Mouse (Mus musculus): ENCODE data around the gene Phf1. TPM values are rescaled to one million over a fixed set of nuclear protein-coding genes. Genes with fewer than 3 reads are reported as not detected.
"Not testable (repeated sequence)": the region's sequence is repeated elsewhere in the genome, so short reads cannot be mapped to it uniquely, and the experiment has no call there.

Gene Phf1
- polyA plus RNA-seq, 1 experiment: 101 TPM

DNA sequence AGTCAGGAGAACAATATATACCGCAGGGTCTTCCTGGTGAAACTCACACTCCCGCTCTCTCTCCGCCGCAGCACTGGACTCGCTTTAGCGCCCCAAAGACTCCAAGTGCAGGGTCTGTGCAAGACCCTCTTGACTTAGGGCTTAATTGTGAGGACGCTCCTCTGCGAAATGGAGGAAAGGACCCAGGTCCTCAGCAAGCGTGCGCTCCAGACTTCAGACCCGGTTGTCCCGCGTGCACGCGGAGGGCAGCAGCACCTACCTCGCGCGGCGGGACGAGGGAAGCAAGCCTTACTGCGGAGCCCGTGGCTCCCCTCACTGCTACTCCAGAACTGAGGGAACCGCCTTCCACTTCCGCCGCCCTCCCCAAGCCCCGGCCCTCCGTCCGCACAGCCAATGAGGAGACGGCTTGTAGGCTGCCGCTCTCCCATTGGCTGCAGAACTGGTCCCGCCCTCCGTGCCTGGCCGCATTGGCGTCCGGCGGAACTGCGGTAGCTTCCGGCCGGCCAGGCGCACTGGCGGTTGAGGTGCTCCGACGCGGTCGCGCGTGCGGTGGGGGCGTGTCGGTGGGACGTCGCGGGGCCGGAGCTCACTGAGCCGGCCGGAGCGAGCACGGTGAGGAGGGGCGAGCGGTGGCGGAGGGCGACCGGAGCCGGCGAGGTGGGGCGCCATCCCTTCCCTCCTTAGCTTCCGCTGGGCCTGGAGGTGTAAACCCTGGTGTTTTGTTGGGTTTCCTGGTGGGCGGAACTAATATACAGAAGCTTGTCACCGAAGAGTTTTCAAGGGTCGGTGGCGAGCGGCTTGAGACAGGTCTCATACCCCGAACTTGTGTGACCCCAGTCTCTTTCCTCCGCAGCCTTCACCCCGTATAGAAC lies 40.1 kb downstream of the Phf1 start, which contains the start of gene Zbtb9:
TSS of gene Zbtb9 (plus strand) at position 465 of the 872 bp plus-strand sequence.
- WGBS: under 1% methylated on average over 75 of the region's 75 CpGs
- DNase-seq: peak; percentile 95
- Histone ChIP-seq H3K4me1 (ENCODE audit: control insufficient read depth, insufficient read depth, low read length) (peaks cover 3% of the 10 kb centered on the region), H3K4me3 (replicated peaks; ENCODE audit: extremely low read depth, low read depth, low read length) (peak within 1 kb of the TSS; percentile 99)
- peak; percentile 98 for TF ChIP-seq POLR2A (IDR thresholded peaks at IDR 0.05; ENCODE audit: borderline replicate concordance, extremely low read depth, low read depth, low read length)
- no peak for TF ChIP-seq CTCF (IDR thresholded peaks at IDR 0.05; ENCODE audit: insufficient read depth, low read length)

- no peak overlapping the region for H3K4me3 ChIP-seq (replicated peaks; ENCODE audit: extremely low read depth, low read depth, low read length)
- peaks cover 3% of the 10 kb centered on the region for H3K4me1 ChIP-seq (ENCODE audit: control insufficient read depth, insufficient read depth, low read length)
- 90% methylated on average over 15 of the region's 15 CpGs for WGBS
- TF ChIP-seq POLR2A (IDR thresholded peaks at IDR 0.05; ENCODE audit: borderline replicate concordance, extremely low read depth, low read depth, low read length): no peak
- no peak for TF ChIP-seq CTCF (IDR thresholded peaks at IDR 0.05; ENCODE audit: insufficient read depth, low read length)
- DNase-seq: no peak
Observed at GRCm38 (mm10) chr17:26974547-26974946, 41.7 kb downstream of the Phf1 start.

GRCm38 (mm10) chr17:26975415-26975814 lies 42.6 kb downstream of the Phf1 start:
- DNase-seq: no peak
- no peak for TF ChIP-seq CTCF (IDR thresholded peaks at IDR 0.05; ENCODE audit: insufficient read depth, low read length)
- TF ChIP-seq POLR2A (IDR thresholded peaks at IDR 0.05; ENCODE audit: borderline replicate concordance, extremely low read depth, low read depth, low read length): no peak
- H3K4me3 ChIP-seq (replicated peaks; ENCODE audit: extremely low read depth, low read depth, low read length): no peak overlapping the region

DNA sequence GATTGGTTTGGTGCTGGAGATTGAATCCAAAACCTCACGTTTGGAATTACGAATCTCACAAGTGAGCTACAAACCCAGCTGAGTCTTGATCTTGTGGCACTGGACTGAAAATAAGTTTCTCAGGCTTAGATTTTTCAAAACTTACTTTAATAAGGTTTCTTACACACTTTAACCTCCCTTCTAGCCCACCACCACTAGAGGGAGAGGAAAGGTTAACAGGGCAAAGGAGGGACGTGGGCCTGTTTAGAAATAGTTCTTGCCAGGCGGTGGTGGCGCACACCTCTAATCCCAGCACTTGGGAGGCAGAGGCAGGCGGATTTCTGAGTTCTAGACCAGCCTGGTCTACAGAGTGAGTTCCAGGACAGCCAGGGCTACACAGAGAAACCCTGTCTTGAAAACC lies 44.5 kb downstream of the Phf1 start:
- DNase-seq; H3K4me1 ChIP-seq (ENCODE audit: control insufficient read depth, insufficient read depth, low read length); H3K4me3 ChIP-seq (replicated peaks; ENCODE audit: extremely low read depth, low read depth, low read length): not testable (repeated sequence)
- 84% methylated on average over 6 of the region's 6 CpGs for WGBS

More at GRCm38 (mm10) chr17:26975415-26975814, 42.6 kb downstream of the Phf1 start:
- H3K4me1 ChIP-seq (ENCODE audit: control insufficient read depth, insufficient read depth, low read length): peaks cover 3% of the 10 kb centered on the region

DNA sequence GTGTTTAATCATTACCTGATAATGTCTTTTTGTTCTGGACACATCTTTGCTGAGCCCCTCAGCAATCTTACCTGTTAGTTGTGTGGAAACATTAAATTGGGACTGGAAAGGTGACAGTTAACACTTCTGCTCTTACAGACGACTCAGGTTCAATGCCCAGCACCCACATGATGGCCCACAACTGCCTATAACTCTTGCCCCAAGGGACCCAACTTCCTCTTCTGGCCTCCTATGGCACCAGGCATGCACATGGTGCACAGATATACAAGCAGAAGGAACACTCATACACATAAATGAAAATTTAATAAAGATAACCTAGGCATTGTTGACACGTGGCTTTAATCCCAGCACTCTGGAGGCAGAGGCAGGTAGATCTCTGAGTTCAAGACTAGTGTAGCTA lies 46.6 kb downstream of the Phf1 start:
- Histone ChIP-seq H3K4me3 (replicated peaks; ENCODE audit: extremely low read depth, low read depth, low read length) (no peak overlapping the region), H3K4me1 (ENCODE audit: control insufficient read depth, insufficient read depth, low read length) (no peaks in the 10 kb centered on the region; the same call in 1 of the 2 replicates)
- DNase-seq: no peak
- 66% methylated on average over 2 of the region's 2 CpGs for WGBS
- TF ChIP-seq POLR2A (IDR thresholded peaks at IDR 0.05; ENCODE audit: borderline replicate concordance, extremely low read depth, low read depth, low read length): no peak
- no peak for TF ChIP-seq CTCF (IDR thresholded peaks at IDR 0.05; ENCODE audit: insufficient read depth, low read length)

- no peak overlapping the region for H3K4me3 ChIP-seq (replicated peaks; ENCODE audit: extremely low read depth, low read depth, low read length)
- no peak for TF ChIP-seq CTCF (IDR thresholded peaks at IDR 0.05; ENCODE audit: insufficient read depth, low read length)
- no peak for TF ChIP-seq POLR2A (IDR thresholded peaks at IDR 0.05; ENCODE audit: borderline replicate concordance, extremely low read depth, low read depth, low read length)
- no peak for DNase-seq
- 44% methylated on average over 2 of the region's 2 CpGs for WGBS
- H3K4me1 ChIP-seq (ENCODE audit: control insufficient read depth, insufficient read depth, low read length): no peaks in the 10 kb centered on the region; the same call in 1 of the 2 replicates
Observed at GRCm38 (mm10) chr17:26981050-26981449, 48.2 kb downstream of the Phf1 start.

DNA sequence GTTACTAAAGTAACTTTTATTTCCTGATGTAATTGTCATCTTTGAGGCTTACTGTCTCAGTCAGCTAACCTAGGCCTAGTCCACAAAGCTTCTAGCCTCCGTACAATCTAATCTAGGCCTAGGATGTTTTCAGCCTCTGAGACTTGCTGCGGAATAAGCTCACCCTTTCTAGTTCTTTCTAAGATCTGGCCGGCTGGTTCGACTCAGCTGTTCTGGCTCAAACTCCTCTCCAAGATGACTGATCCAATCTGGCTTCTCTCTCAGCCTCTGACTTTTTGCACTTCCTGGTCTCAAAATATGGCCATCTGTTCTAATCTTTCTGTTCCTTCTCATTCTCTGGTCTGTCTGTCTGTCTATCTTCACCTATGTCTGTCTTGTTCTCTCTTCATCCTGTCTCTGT lies 50.5 kb downstream of the Phf1 start:
- WGBS: 81% methylated on average over 4 of the region's 4 CpGs
- Histone ChIP-seq H3K4me3 (replicated peaks; ENCODE audit: extremely low read depth, low read depth, low read length) (no peak overlapping the region), H3K4me1 (ENCODE audit: control insufficient read depth, insufficient read depth, low read length) (no peaks in the 10 kb centered on the region; the same call in 1 of the 2 replicates)
- no peak for DNase-seq
- TF ChIP-seq POLR2A (IDR thresholded peaks at IDR 0.05; ENCODE audit: borderline replicate concordance, extremely low read depth, low read depth, low read length): no peak
- no peak for TF ChIP-seq CTCF (IDR thresholded peaks at IDR 0.05; ENCODE audit: insufficient read depth, low read length)

DNA sequence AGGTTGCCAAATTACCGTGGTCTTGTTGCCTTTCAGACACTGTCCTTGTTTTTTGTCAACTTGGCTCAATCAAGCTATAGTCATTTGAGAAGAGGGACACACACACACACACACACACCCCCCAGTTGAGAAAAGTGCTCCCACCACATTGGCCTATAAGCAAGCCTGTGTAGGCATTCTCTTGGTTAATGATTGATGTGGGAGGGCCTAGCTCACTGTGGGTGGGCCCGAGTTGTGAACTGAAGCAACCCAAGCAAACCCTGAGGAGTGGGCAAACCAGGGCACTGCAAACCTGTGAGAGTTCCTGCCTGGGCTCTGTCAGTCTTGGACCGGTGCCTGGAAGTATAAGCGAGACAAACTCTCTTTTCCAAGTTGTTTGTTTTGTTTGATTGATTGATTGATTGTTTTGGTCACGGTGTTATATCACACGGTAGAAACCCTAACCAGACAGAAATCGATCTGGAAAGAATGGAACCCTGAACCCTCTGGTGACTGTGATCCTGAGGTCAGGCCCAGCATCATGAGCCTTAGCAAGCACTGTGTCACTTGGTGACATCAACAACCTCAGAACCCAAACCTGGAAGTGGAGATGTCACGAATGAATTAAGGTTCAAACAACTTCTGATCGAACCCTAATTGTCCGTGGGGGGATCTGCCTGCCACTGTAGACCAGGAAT lies 52.8 kb downstream of the Phf1 start:
- Histone ChIP-seq H3K4me1 (ENCODE audit: control insufficient read depth, insufficient read depth, low read length) (no peaks in the 10 kb centered on the region), H3K4me3 (replicated peaks; ENCODE audit: extremely low read depth, low read depth, low read length) (no peak overlapping the region)
- 62% methylated on average over 10 of the region's 10 CpGs for WGBS
- DNase-seq: no peak
- TF ChIP-seq POLR2A (IDR thresholded peaks at IDR 0.05; ENCODE audit: borderline replicate concordance, extremely low read depth, low read depth, low read length): no peak
- no peak for TF ChIP-seq CTCF (IDR thresholded peaks at IDR 0.05; ENCODE audit: insufficient read depth, low read length)

Other genes starting within 250 kb of the Phf1 start
- gene Crebrf, start 217.4 kb upstream of the Phf1 start, polyA plus RNA-seq (2012; rRNA removed): 5.7 and 10.5 TPM in 2 replicates
- 12.3 and 17.1 TPM in 2 replicates for gene Bnip1, start 152.0 kb upstream of the Phf1 start, polyA plus RNA-seq (2012; rRNA removed)
- gene Nkx2-5, start 88.0 kb upstream of the Phf1 start, polyA plus RNA-seq (2012; rRNA removed): 1.8 and 2.4 TPM in 2 replicates
- gene Kifc5b, start 16.0 kb upstream of the Phf1 start, polyA plus RNA-seq (2012; rRNA removed): 1.5 and 1.8 TPM in 2 replicates
- gene Cuta, start 6.5 kb downstream of the Phf1 start, polyA plus RNA-seq (2012; rRNA removed): 129 and 145 TPM in 2 replicates
- 31.3 and 32.8 TPM in 2 replicates for gene Syngap1, start 8.2 kb downstream of the Phf1 start, polyA plus RNA-seq (2012; rRNA removed)
- gene Zbtb9, start 40.1 kb downstream of the Phf1 start, polyA plus RNA-seq (2012; rRNA removed): 14.1 and 14.5 TPM in 2 replicates
- gene Bak1, start 96.0 kb downstream of the Phf1 start, polyA plus RNA-seq (2012; rRNA removed): 48.2 and 55.8 TPM in 2 replicates
- gene Itpr3, start 124.3 kb downstream of the Phf1 start, polyA plus RNA-seq (2012; rRNA removed): 22.0 and 22.5 TPM in 2 replicates
- 80.0 and 91.5 TPM in 2 replicates for gene Uqcc2, start 200.9 kb downstream of the Phf1 start, polyA plus RNA-seq (2012; rRNA removed)
- gene Ip6k3, start 234.7 kb downstream of the Phf1 start, polyA plus RNA-seq (2012; rRNA removed): 3.3 and 3.6 TPM in 2 replicates

Measured in lung, adult 2 months (tissue).